Mouse (Mus musculus): ENCODE results near the gene V1ra8. TPM values are rescaled to one million over a fixed set of nuclear protein-coding genes. Genes with fewer than 3 reads are reported as not detected.
"Not testable (repeated sequence)": the region's sequence is repeated elsewhere in the genome, so short reads cannot be mapped to it uniquely, and the experiment has no call there.

The V1ra8 gene
- polyA plus RNA-seq (2014; fragmentation: Nextera tagmentation; extraction: Ambion mirVana): not detected in 2 replicates

DNA sequence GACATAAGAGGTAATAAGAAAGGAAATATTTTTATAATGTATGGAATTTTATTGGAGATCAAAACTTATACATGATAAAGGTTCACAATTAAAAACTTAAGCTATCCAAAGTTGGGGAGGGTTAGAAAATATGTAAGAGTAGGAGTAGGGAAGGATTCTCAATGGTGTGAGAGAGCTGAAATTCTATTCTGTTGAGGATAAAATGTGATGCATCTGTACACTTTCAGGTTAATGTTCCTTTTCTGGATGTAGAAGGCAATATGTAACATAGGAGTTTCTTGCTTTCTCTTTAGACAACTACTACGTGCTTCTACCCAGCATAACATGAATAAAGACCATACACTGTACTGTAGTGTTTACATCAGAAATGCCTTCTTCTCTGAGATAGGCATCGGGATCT is at the start of gene V1ra8:
V1ra8 (plus strand) TSS at position 301 of the 400 bp plus-strand sequence.
- H3K36me3 ChIP-seq (ENCODE audit: control insufficient read depth, insufficient read depth, low read length); H3K4me2 ChIP-seq (ENCODE audit: low read depth, low read length); H3K4me1 ChIP-seq (ENCODE audit: control insufficient read depth, insufficient read depth, low read length); H3K27me3 ChIP-seq (replicated peaks; ENCODE audit: control insufficient read depth, insufficient read depth, low read length); H3K9ac ChIP-seq (ENCODE audit: low read depth, low read length); H3K4me3 ChIP-seq (ENCODE audit: low read depth, low read length); ATAC-seq (ENCODE audit: low read depth); H3K27ac ChIP-seq (replicated peaks; ENCODE audit: low read depth, low read length); H3K9me3 ChIP-seq (ENCODE audit: control insufficient read depth, low read length); DNase-seq (ENCODE audit: low spot score): not testable (repeated sequence)
- 90% methylated on average over 2 of the region's 2 CpGs for WGBS

DNA sequence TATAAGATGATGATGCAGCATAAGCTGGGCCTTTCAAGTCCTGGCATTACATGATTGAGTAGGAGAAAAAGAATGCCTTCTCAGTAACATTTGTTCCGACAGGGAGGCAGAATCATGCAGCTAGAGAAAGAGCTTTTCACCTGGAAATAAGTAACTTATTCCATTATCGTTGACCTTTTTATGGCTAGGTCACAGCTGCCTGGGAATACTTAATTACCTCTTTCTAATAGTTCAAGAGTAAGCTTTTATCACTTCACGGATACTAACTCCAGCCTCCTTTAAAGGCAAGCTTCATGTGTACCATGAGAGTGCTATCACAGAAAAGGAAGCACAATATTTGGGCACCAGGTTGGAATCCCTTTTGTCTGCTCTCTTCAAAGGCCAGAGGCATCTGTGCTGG is 42.5 kb upstream of the V1ra8 start:
- no peak overlapping the region for H3K4me3 ChIP-seq (ENCODE audit: low read depth, low read length)
- H3K4me2 ChIP-seq (ENCODE audit: low read depth, low read length): no peak overlapping the region
- H3K27me3 ChIP-seq (replicated peaks; ENCODE audit: control insufficient read depth, insufficient read depth, low read length): no peaks in the 10 kb centered on the region
- no peak overlapping the region for H3K9ac ChIP-seq (ENCODE audit: low read depth, low read length)
- WGBS: 83% methylated on average over 3 of the region's 3 CpGs
- DNase-seq (ENCODE audit: low spot score) (no peak), ATAC-seq (ENCODE audit: low read depth) (no peak)
- no peaks in the 10 kb centered on the region for H3K4me1 ChIP-seq (ENCODE audit: control insufficient read depth, insufficient read depth, low read length)
- H3K27ac ChIP-seq (replicated peaks; ENCODE audit: low read depth, low read length): no peak overlapping the region
- H3K9me3 ChIP-seq (ENCODE audit: control insufficient read depth, low read length): no peaks in the 10 kb centered on the region
- no peaks in the 10 kb centered on the region for H3K36me3 ChIP-seq (ENCODE audit: control insufficient read depth, insufficient read depth, low read length)

DNA sequence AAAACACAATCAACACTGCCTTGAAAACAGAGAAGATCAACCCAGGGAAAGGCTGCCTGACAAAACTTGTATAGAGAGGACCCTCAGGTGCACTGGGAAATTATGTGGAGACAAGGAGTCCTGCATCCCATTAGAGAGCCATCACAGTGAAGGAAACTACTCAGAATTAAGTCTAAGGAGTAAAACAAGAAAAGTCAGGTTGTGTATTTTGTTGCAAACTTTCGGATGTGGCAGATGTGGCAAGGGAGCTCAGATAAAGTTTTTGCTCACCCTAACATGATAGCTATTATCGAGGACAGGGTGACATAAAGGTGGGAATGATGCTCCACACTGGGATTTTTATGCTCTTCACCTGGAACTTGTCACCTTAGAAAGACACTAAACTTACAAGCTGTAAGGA is 28.1 kb upstream of the V1ra8 start, which contains the start of gene Vmn1r52:
Vmn1r52 (plus strand) TSS at position 301 of the 400 bp plus-strand sequence.
- no peak within 1 kb of the TSS for H3K9ac ChIP-seq (ENCODE audit: low read depth, low read length)
- H3K36me3 ChIP-seq (ENCODE audit: control insufficient read depth, insufficient read depth, low read length): no peaks in the 10 kb centered on the region
- 65% methylated on average over 2 of the region's 2 CpGs for WGBS
- DNase-seq (ENCODE audit: low spot score): no peak
- no peaks in the 10 kb centered on the region for H3K4me1 ChIP-seq (ENCODE audit: control insufficient read depth, insufficient read depth, low read length)
- H3K27ac ChIP-seq (replicated peaks; ENCODE audit: low read depth, low read length): no peak within 1 kb of the TSS
- no peak within 1 kb of the TSS for H3K4me2 ChIP-seq (ENCODE audit: low read depth, low read length)
- H3K27me3 ChIP-seq (replicated peaks; ENCODE audit: control insufficient read depth, insufficient read depth, low read length): no peaks in the 10 kb centered on the region
- no peak for ATAC-seq (ENCODE audit: low read depth)
- H3K4me3 ChIP-seq (ENCODE audit: low read depth, low read length): no peak within 1 kb of the TSS
- H3K9me3 ChIP-seq (ENCODE audit: control insufficient read depth, low read length): peaks cover 5% of the 10 kb centered on the region; the same call in 1 of the 2 replicates

DNA sequence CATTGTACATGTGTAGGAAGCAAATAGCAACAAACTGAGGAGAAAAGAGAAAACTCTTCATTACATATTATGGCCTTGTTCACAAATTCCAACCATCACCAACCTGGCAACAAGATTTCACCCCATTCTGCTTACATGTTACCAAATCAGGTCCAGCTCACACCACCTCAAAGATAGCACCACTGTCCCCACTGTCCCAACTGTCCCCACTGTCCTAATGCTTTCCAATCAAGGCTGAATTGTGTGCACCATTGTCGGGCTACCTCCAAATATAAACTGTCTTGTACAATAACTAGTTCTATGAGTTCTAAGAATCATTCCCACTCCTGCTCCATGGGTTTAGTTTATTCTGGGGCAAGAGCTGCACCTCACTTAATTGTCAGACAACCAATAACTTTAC is 21.7 kb downstream of the V1ra8 start, which contains the start of gene Vmn1r53:
Vmn1r53 (minus strand) TSS at position 101 of the 400 bp plus-strand sequence.
- H3K9me3 ChIP-seq (ENCODE audit: control insufficient read depth, low read length): no peaks in the 10 kb centered on the region
- no peaks in the 10 kb centered on the region for H3K27me3 ChIP-seq (replicated peaks; ENCODE audit: control insufficient read depth, insufficient read depth, low read length)
- H3K9ac ChIP-seq (ENCODE audit: low read depth, low read length): no peak within 1 kb of the TSS
- no peaks in the 10 kb centered on the region for H3K36me3 ChIP-seq (ENCODE audit: control insufficient read depth, insufficient read depth, low read length)
- H3K4me2 ChIP-seq (ENCODE audit: low read depth, low read length): no peak within 1 kb of the TSS
- H3K27ac ChIP-seq (replicated peaks; ENCODE audit: low read depth, low read length): no peak within 1 kb of the TSS
- WGBS: 86% methylated on average over 1 of the region's 1 CpGs
- H3K4me3 ChIP-seq (ENCODE audit: low read depth, low read length): no peak within 1 kb of the TSS
- no peak for DNase-seq (ENCODE audit: low spot score)
- no peak for ATAC-seq (ENCODE audit: low read depth)
- H3K4me1 ChIP-seq (ENCODE audit: control insufficient read depth, insufficient read depth, low read length): no peaks in the 10 kb centered on the region

DNA sequence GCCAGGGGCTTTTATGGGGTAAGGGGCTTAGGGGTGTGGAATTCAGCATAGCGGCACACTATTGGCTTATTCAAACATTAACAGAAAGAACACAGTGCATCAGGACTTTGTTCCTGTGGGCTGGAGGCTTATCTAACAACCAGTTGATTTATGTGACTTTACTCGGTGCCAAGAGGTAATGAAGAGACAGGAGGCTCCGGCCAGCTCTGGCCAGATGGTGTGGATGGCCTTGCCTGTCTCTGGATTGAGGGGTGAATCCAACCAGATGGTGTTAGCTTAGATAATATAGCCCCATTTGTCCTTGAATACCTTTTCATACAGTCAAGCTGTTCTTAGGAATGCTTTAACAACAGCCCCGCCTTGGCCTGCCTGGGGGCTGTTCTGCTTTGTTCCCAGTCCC is 29.5 kb downstream of the V1ra8 start:
- WGBS: 87% methylated on average over 4 of the region's 4 CpGs
- H3K9ac ChIP-seq (ENCODE audit: low read depth, low read length); ATAC-seq (ENCODE audit: low read depth); H3K27ac ChIP-seq (replicated peaks; ENCODE audit: low read depth, low read length); H3K4me1 ChIP-seq (ENCODE audit: control insufficient read depth, insufficient read depth, low read length); H3K9me3 ChIP-seq (ENCODE audit: control insufficient read depth, low read length); H3K27me3 ChIP-seq (replicated peaks; ENCODE audit: control insufficient read depth, insufficient read depth, low read length); H3K4me2 ChIP-seq (ENCODE audit: low read depth, low read length); H3K4me3 ChIP-seq (ENCODE audit: low read depth, low read length); DNase-seq (ENCODE audit: low spot score); H3K36me3 ChIP-seq (ENCODE audit: control insufficient read depth, insufficient read depth, low read length): not testable (repeated sequence)

DNA sequence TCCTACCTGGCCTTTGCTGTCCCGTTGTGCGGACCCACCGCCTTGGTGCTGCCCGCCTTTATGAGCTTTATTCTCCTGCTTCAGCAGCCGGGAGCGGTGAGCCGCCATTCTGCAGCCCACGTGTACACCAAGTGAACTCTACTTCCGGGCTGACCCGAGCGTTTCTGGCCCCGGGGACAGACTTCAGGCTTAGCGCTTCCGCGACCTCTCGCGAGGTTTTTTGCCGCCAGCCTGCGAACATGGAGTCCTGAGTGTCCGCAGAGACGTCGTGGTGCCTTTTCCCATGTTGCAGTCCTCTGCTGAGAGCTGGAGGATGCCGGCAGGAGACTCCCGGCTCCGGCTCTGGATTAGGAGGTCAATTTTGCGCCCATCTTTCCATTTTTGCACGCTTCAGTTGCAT is 30.1 kb downstream of the V1ra8 start:
- H3K4me2 ChIP-seq (ENCODE audit: low read depth, low read length): no peak overlapping the region
- no peak overlapping the region for H3K4me3 ChIP-seq (ENCODE audit: low read depth, low read length)
- H3K9me3 ChIP-seq (ENCODE audit: control insufficient read depth, low read length): no peaks in the 10 kb centered on the region
- no peaks in the 10 kb centered on the region for H3K4me1 ChIP-seq (ENCODE audit: control insufficient read depth, insufficient read depth, low read length)
- H3K27ac ChIP-seq (replicated peaks; ENCODE audit: low read depth, low read length): no peak overlapping the region
- no peak for DNase-seq (ENCODE audit: low spot score)
- no peaks in the 10 kb centered on the region for H3K36me3 ChIP-seq (ENCODE audit: control insufficient read depth, insufficient read depth, low read length)
- H3K27me3 ChIP-seq (replicated peaks; ENCODE audit: control insufficient read depth, insufficient read depth, low read length): no peaks in the 10 kb centered on the region
- WGBS: 58% methylated on average over 27 of the region's 27 CpGs
- H3K9ac ChIP-seq (ENCODE audit: low read depth, low read length): no peak overlapping the region
- no peak for ATAC-seq (ENCODE audit: low read depth)

DNA sequence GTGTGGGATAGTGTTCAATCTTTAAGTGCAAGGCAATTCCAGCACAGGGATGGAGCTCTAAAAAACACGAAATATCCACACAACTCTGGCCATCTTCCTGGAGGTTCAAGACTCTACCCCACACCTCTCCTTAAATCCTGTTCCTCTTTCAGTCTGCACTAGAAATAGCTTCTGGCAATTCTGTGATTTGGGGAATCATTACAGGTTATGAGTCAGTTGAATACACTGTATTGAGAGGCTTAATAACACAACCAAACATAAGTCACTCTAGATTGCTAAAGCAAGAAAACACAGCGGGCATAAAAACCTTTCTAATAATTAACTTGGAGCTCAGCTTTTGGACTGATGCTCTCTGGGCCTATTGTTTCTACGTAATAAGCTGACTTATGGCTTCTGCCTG is 41.4 kb downstream of the V1ra8 start:
- Histone ChIP-seq H3K9me3 (ENCODE audit: control insufficient read depth, low read length) (no peaks in the 10 kb centered on the region), H3K4me1 (ENCODE audit: control insufficient read depth, insufficient read depth, low read length) (no peaks in the 10 kb centered on the region), H3K27me3 (replicated peaks; ENCODE audit: control insufficient read depth, insufficient read depth, low read length) (no peaks in the 10 kb centered on the region), H3K27ac (replicated peaks; ENCODE audit: low read depth, low read length) (no peak overlapping the region), H3K4me3 (ENCODE audit: low read depth, low read length) (no peak overlapping the region), H3K9ac (ENCODE audit: low read depth, low read length) (no peak overlapping the region), H3K4me2 (ENCODE audit: low read depth, low read length) (no peak overlapping the region), H3K36me3 (ENCODE audit: control insufficient read depth, insufficient read depth, low read length) (no peaks in the 10 kb centered on the region)
- no peak for DNase-seq (ENCODE audit: low spot score)
- 84% methylated on average over 3 of the region's 3 CpGs for WGBS
- ATAC-seq (ENCODE audit: low read depth): no peak

DNA sequence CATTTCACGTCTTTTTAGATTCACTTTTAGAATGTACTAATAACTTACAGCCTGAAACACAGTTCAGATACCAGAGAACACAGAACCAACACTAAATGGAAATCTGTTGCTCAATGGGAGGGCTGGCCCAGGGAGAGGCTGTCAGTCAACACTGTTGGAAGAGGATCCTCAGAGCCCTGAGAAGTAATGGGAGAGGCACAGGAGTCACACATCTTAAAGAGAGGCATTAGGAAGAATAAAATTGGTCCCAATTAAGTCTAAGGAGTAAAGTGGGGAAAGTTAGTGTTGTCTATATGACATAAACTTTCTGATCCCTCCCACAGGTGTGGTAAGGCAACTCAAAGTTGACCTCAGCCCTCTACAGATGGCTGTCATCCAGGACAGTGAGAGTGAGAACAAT is 43.4 kb downstream of the V1ra8 start, which contains the start of gene Vmn1r54:
Vmn1r54 (plus strand) TSS at position 301 of the 400 bp plus-strand sequence.
- H3K36me3 ChIP-seq (ENCODE audit: control insufficient read depth, insufficient read depth, low read length): no peaks in the 10 kb centered on the region
- H3K27me3 ChIP-seq (replicated peaks; ENCODE audit: control insufficient read depth, insufficient read depth, low read length): no peaks in the 10 kb centered on the region; the same call in 1 of the 2 replicates
- H3K9ac ChIP-seq (ENCODE audit: low read depth, low read length): no peak within 1 kb of the TSS
- H3K4me2 ChIP-seq (ENCODE audit: low read depth, low read length): no peak within 1 kb of the TSS
- no peak within 1 kb of the TSS for H3K4me3 ChIP-seq (ENCODE audit: low read depth, low read length)
- no peak within 1 kb of the TSS for H3K27ac ChIP-seq (replicated peaks; ENCODE audit: low read depth, low read length)
- H3K4me1 ChIP-seq (ENCODE audit: control insufficient read depth, insufficient read depth, low read length): no peaks in the 10 kb centered on the region
- 84% methylated on average over 1 of the region's 1 CpGs for WGBS
- no peaks in the 10 kb centered on the region for H3K9me3 ChIP-seq (ENCODE audit: control insufficient read depth, low read length)
- ATAC-seq (ENCODE audit: low read depth) (no peak), DNase-seq (ENCODE audit: low spot score) (no peak)
